Comparison of ENCODE assay signal across 7 mouse cellular contexts in genomic region chr6:113306322-113306985, GRCm38 (mm10). TPM values are rescaled to one million over a fixed set of nuclear protein-coding genes. Genes with fewer than 3 reads are reported as not detected.
DNase-seq lines count a peak whose midpoint lies in the region; ATAC-seq lines count a peak whose summit lies in the region.

No protein-coding gene starts in this region.

- peak; percentile 99 for ATAC-seq in embryonic facial prominence, embryonic 12.5 days (ENCODE audit: insufficient number of reproducible peaks, insufficient read depth, low FRiP score, low TSS enrichment)
- peak; percentile 98 for ATAC-seq in limb, embryonic 11.5 days (ENCODE audit: insufficient number of reproducible peaks, low FRiP score, low TSS enrichment, low read depth)
- ATAC-seq in midbrain, embryonic 14.5 days (ENCODE audit: low FRiP score, low TSS enrichment) = peak; percentile 96

- H3K9ac ChIP-seq in embryonic facial prominence, embryonic 12.5 days = peak overlapping the region; percentile 98
- H3K9ac ChIP-seq in limb, embryonic 11.5 days (ENCODE audit: low read length) = peak overlapping the region; percentile 83
- H3K9ac ChIP-seq in midbrain, embryonic 14.5 days (replicated peaks; ENCODE audit: low read length) = peak overlapping the region; percentile 92

- 0 out of 2 replicates have a peak, but pooled peaks cover 3% of the 10 kb centered on the region for H3K27me3 ChIP-seq in embryonic facial prominence, embryonic 12.5 days
- no peaks in the 10 kb centered on the region for H3K27me3 ChIP-seq in limb, embryonic 11.5 days (ENCODE audit: control insufficient read depth, insufficient read depth, low read length)
- H3K27me3 ChIP-seq in midbrain, embryonic 14.5 days (ENCODE audit: control insufficient read depth, insufficient read depth, low read length) = no peaks in the 10 kb centered on the region

- H3K27ac ChIP-seq in embryonic facial prominence, embryonic 12.5 days = peak overlapping the region; percentile 96
- H3K27ac ChIP-seq in limb, embryonic 11.5 days (replicated peaks; ENCODE audit: low read depth, low read length) = peak overlapping the region; percentile 86
- peak overlapping the region; percentile 98 for H3K27ac ChIP-seq in midbrain, embryonic 14.5 days (replicated peaks; ENCODE audit: low read depth, low read length)

- peak overlapping the region; percentile 99 for H3K4me3 ChIP-seq in embryonic facial prominence, embryonic 12.5 days
- peak overlapping the region; percentile 93 for H3K4me3 ChIP-seq in limb, embryonic 11.5 days (ENCODE audit: low read depth, low read length)
- H3K4me3 ChIP-seq in midbrain, embryonic 14.5 days (replicated peaks; ENCODE audit: low read depth, low read length) = peak overlapping the region; percentile 96

- peak; percentile 100 for DNase-seq in adrenal gland, postnatal 25 days
- peak; percentile 100 for DNase-seq in heart, adult 11 months
- DNase-seq in kidney, adult 18-20 months = peak; percentile 99
- DNase-seq in limb, embryonic 11.5 days (ENCODE audit: low spot score) = peak; percentile 99
- peak; percentile 98 for DNase-seq in midbrain, embryonic 14.5 days
- DNase-seq in spleen, adult 18-20 months = peak; percentile 99 to 100

- H3K4me1 ChIP-seq in embryonic facial prominence, embryonic 12.5 days = peaks cover 16% of the 10 kb centered on the region
- H3K4me1 ChIP-seq in limb, embryonic 11.5 days (ENCODE audit: control insufficient read depth, insufficient read depth, low read length) = peaks cover 11% of the 10 kb centered on the region; the same call in 1 of the 2 replicates
- peaks cover 11% of the 10 kb centered on the region for H3K4me1 ChIP-seq in midbrain, embryonic 14.5 days (ENCODE audit: control insufficient read depth, insufficient read depth, low read length)

- peaks cover 16% of the 10 kb centered on the region for H3K36me3 ChIP-seq in embryonic facial prominence, embryonic 12.5 days
- no peaks in the 10 kb centered on the region; the same call in 1 of the 2 replicates for H3K36me3 ChIP-seq in limb, embryonic 11.5 days (ENCODE audit: control insufficient read depth, insufficient read depth, low read length)
- H3K36me3 ChIP-seq in midbrain, embryonic 14.5 days (ENCODE audit: control insufficient read depth, insufficient read depth, low read length) = peaks cover 15% of the 10 kb centered on the region

- peak overlapping the region; percentile 95 for H3K4me2 ChIP-seq in embryonic facial prominence, embryonic 12.5 days (replicated peaks)
- peak overlapping the region; percentile 82 for H3K4me2 ChIP-seq in limb, embryonic 11.5 days (ENCODE audit: low read depth, severe bottlenecking)
- H3K4me2 ChIP-seq in midbrain, embryonic 14.5 days (ENCODE audit: low read length) = peak overlapping the region; percentile 98

- no peaks in the 10 kb centered on the region for H3K9me3 ChIP-seq in embryonic facial prominence, embryonic 12.5 days
- H3K9me3 ChIP-seq in limb, embryonic 11.5 days (ENCODE audit: control insufficient read depth, low read length) = no peaks in the 10 kb centered on the region
- no peaks in the 10 kb centered on the region for H3K9me3 ChIP-seq in midbrain, embryonic 14.5 days (ENCODE audit: control insufficient read depth, low read length)

- under 1% methylated on average over 44 of the region's 50 CpGs for WGBS in embryonic facial prominence, embryonic 12.5 days
- under 1% methylated on average over 50 of the region's 50 CpGs for WGBS in limb, embryonic 11.5 days
- under 1% methylated on average over 49 of the region's 50 CpGs for WGBS in midbrain, embryonic 14.5 days

RNA-seq across cellular contexts. Expression of gene Brpf1, which starts 0.5 kb away (rescaled TPM):
- total RNA-seq in adrenal gland, postnatal 25 days (2021) = 27.8 and 32.9 TPM in 2 replicates
- 28.2 and 28.9 TPM in 2 replicates for polyA plus RNA-seq in embryonic facial prominence, embryonic 12.5 days (2016; fragmentation: Nextera tagmentation; extraction: Ambion mirVana)
- polyA plus RNA-seq in limb, embryonic 11.5 days (2014; fragmentation: Nextera tagmentation; extraction: Ambion mirVana) = 26.4 and 29.2 TPM in 2 replicates
- 15.6 and 22.8 TPM in 2 replicates for polyA plus RNA-seq in midbrain, embryonic 14.5 days (2014; fragmentation: Nextera tagmentation; extraction: Ambion mirVana)

RNA-seq across cellular contexts. Expression of gene Ogg1, which starts 20.3 kb away (rescaled TPM):
- total RNA-seq in adrenal gland, postnatal 25 days (2021) = 16.7 and 19.9 TPM in 2 replicates
- polyA plus RNA-seq in embryonic facial prominence, embryonic 12.5 days (2016; fragmentation: Nextera tagmentation; extraction: Ambion mirVana) = 14.1 and 14.7 TPM in 2 replicates
- 15.1 and 16.2 TPM in 2 replicates for polyA plus RNA-seq in limb, embryonic 11.5 days (2014; fragmentation: Nextera tagmentation; extraction: Ambion mirVana)
- polyA plus RNA-seq in midbrain, embryonic 14.5 days (2014; fragmentation: Nextera tagmentation; extraction: Ambion mirVana) = 9.2 and 9.8 TPM in 2 replicates

RNA-seq across cellular contexts. Expression of gene Cpne9, which starts 24.3 kb away (rescaled TPM):
- total RNA-seq in adrenal gland, postnatal 25 days (2021) = 0.85 and 1.4 TPM in 2 replicates
- polyA plus RNA-seq in embryonic facial prominence, embryonic 12.5 days (2016; fragmentation: Nextera tagmentation; extraction: Ambion mirVana) = 0.05 and 0.14 TPM in 2 replicates
- polyA plus RNA-seq in limb, embryonic 11.5 days (2014; fragmentation: Nextera tagmentation; extraction: Ambion mirVana) = 0.11 TPM in 1 of 2 replicates, not detected in the other
- polyA plus RNA-seq in midbrain, embryonic 14.5 days (2014; fragmentation: Nextera tagmentation; extraction: Ambion mirVana) = 4.7 and 5.5 TPM in 2 replicates

RNA-seq across cellular contexts. Expression of gene Camk1, which starts 37.3 kb away (rescaled TPM):
- 45.3 and 62.0 TPM in 2 replicates for total RNA-seq in adrenal gland, postnatal 25 days (2021)
- 94.1 and 96.3 TPM in 2 replicates for polyA plus RNA-seq in embryonic facial prominence, embryonic 12.5 days (2016; fragmentation: Nextera tagmentation; extraction: Ambion mirVana)
- 62.2 and 62.6 TPM in 2 replicates for polyA plus RNA-seq in limb, embryonic 11.5 days (2014; fragmentation: Nextera tagmentation; extraction: Ambion mirVana)
- 101 and 108 TPM in 2 replicates for polyA plus RNA-seq in midbrain, embryonic 14.5 days (2014; fragmentation: Nextera tagmentation; extraction: Ambion mirVana)

Comparison
In these comparisons a context has a peak if more than half of its experiments do, and no peak if none do; other contexts are left out.
1. Peak in every context shown above with its lines: DNase-seq, ATAC-seq, H3K4me3 ChIP-seq and H3K27ac ChIP-seq.